Mouse (Mus musculus) lung, embryonic 14.5 days (tissue): ENCODE measurements around the gene Celf5. TPM values are rescaled to one million over a fixed set of nuclear protein-coding genes. Genes with fewer than 3 reads are reported as not detected.

ENCODE experiments used
- ATAC-seq: fragments of 200-750 bp; cut with Nextera tagmentation; 2 replicates; pipeline ENCODE4 v1.8.0; 2017; ENCODE audit warnings: mild to moderate bottlenecking, moderate TSS enrichment, moderate library complexity; ENCODE audit not compliant: insufficient read depth
- DNase-seq: peaks from one replicate; pipeline ENCODE4 v3.0.0-alpha.2; 2015
- H3K27ac ChIP-seq: fragments of 300-500 bp; sonication (generic); 2 replicates; pipeline ENCODE4 v1.5.1; 2014; ENCODE audit warnings: low read depth, mild to moderate bottlenecking, moderate library complexity
- H3K27me3 ChIP-seq: fragments of 300-500 bp; sonication (generic); 2 replicates; pipeline ENCODE4 v1.6.1; 2014; ENCODE audit warnings: low read length, control low read depth; ENCODE audit not compliant: insufficient read depth
- H3K36me3 ChIP-seq: fragments of 300-500 bp; sonication (generic); 2 replicates; pipeline ENCODE4 v1.6.1; 2014; ENCODE audit warnings: control low read depth; ENCODE audit not compliant: insufficient read depth
- H3K4me1 ChIP-seq: fragments of 300-500 bp; sonication (generic); 2 replicates; pipeline ENCODE4 v1.6.1; 2014; ENCODE audit warnings: antibody characterized with exemption, control low read depth; ENCODE audit not compliant: insufficient read depth
- H3K4me2 ChIP-seq: fragments of 300-500 bp; sonication (generic); 2 replicates; pipeline ENCODE4 v1.6.1; 2014; ENCODE audit warnings: mild to moderate bottlenecking
- H3K4me3 ChIP-seq: fragments of 300-500 bp; sonication (generic); 2 replicates; pipeline ENCODE4 v1.5.1; 2014; ENCODE audit warnings: low read depth, low read length
- H3K9ac ChIP-seq: fragments of 300-500 bp; sonication (generic); 2 replicates; pipeline ENCODE4 v1.6.1; 2014
- H3K9me3 ChIP-seq: fragments of 300-500 bp; sonication (generic); 2 replicates; pipeline ENCODE4 v1.6.1; 2016; ENCODE audit warnings: low read depth, low read length, control low read depth
- CTCF ChIP-seq: IDR thresholded peaks from 2 replicates; pipeline ENCODE4 v1.5.1; 2016; ENCODE audit warnings: antibody characterized with exemption, low read depth
- WGBS: fragments of 180-500 bp; shearing (Covaris S2); extraction: QIAGEN DNeasy Blood & Tissue Kit; methylation state at CpG from one replicate; pipeline ENCODE4 v1.1.7; 2014; 5-methylcytosine and 5-hydroxymethylcytosine counted together
- polyA plus RNA-seq: library from polyadenylated mRNA; unstranded; fragments of >200 nt; fragmentation: Nextera tagmentation; extraction: Ambion mirVana; gene quantifications from 2 replicates; pipeline ENCODE4 v1.2.1, GENCODE M21; 2014

Celf5 gene
- polyA plus RNA-seq, 1 experiment from 2014 or later, result 0.09 TPM

- ATAC-seq, result no peak
- Histone ChIP-seq H3K36me3 (no peaks in the 10 kb centered on the region), H3K9me3 (no peaks in the 10 kb centered on the region), H3K27me3 (no peaks in the 10 kb centered on the region; the same call in 1 of the 2 replicates), H3K4me1 (peaks cover 9% of the 10 kb centered on the region; the same call in 1 of the 2 replicates), H3K27ac (peak overlapping the region; percentile 95), H3K4me2 (peak overlapping the region; percentile 92), H3K9ac (peak overlapping the region; percentile 75), H3K4me3 (peak overlapping the region; percentile 78)
- TF ChIP-seq CTCF, result no peak
- WGBS, result 1% methylated on average over 56 of the region's 70 CpGs
- peak; percentile 58 for DNase-seq
Observed at GRCm38 (mm10) chr10:81430831-81431525, 51.5 kb downstream of the Celf5 start.

- DNase-seq (peak; percentile 88), ATAC-seq (peak; percentile 4; the same call in 1 of the 2 replicates)
- Histone ChIP-seq H3K27ac (peak overlapping the region; percentile 95), H3K27me3 (no peaks in the 10 kb centered on the region; the same call in 1 of the 2 replicates), H3K9me3 (no peaks in the 10 kb centered on the region), H3K4me2 (peak overlapping the region; percentile 92), H3K9ac (peak overlapping the region; percentile 75), H3K36me3 (no peaks in the 10 kb centered on the region), H3K4me3 (peak overlapping the region; percentile 78), H3K4me1 (peaks cover 9% of the 10 kb centered on the region; the same call in 1 of the 2 replicates)
- TF ChIP-seq CTCF, result no peak
- WGBS, result under 1% methylated on average over 59 of the region's 89 CpGs
Observed at GRCm38 (mm10) chr10:81430141-81430830, 52.2 kb downstream of the Celf5 start.

DNA sequence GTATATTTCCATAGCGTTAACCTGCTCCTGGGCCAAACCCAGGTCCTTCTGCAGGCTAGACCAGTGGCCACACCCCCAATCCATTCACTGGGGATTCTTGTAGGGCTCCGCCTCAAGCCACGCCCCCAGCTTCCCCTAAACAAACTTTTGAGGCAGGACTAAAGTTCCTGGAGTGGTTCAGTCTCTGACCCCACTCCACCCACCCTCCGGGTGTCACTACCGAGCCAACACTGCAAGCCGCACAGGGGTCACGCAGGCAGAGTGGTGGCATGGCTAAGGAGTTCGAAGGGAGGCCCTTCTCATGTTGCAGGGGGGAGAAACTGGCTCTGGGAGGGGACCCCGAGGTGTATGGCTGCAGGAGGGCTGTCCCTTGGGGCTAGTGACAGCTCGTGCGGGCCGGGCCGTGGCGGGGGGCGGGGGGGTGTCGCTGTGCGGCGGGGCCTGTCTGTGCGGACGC is 52.9 kb downstream of the Celf5 start:
- Histone ChIP-seq H3K9me3 (no peaks in the 10 kb centered on the region), H3K4me2 (peak overlapping the region; percentile 92), H3K27ac (peak overlapping the region; percentile 95), H3K4me3 (peak overlapping the region; percentile 78), H3K4me1 (peaks cover 9% of the 10 kb centered on the region; the same call in 1 of the 2 replicates), H3K27me3 (no peaks in the 10 kb centered on the region; the same call in 1 of the 2 replicates), H3K9ac (peak overlapping the region; percentile 75), H3K36me3 (no peaks in the 10 kb centered on the region)
- ATAC-seq, result peak; percentile 40
- TF ChIP-seq CTCF, result no peak
- DNase-seq, result peak; percentile 95
- 1% methylated on average over 17 of the region's 20 CpGs for WGBS

GRCm38 (mm10) chr10:81429092-81429491 is 53.4 kb downstream of the Celf5 start:
- Histone ChIP-seq H3K4me3 (peak overlapping the region; percentile 78), H3K9ac (no peak overlapping the region), H3K27me3 (no peaks in the 10 kb centered on the region; the same call in 1 of the 2 replicates), H3K27ac (no peak overlapping the region), H3K4me2 (peak overlapping the region; percentile 92; the same call in 1 of the 2 replicates), H3K36me3 (no peaks in the 10 kb centered on the region), H3K9me3 (no peaks in the 10 kb centered on the region), H3K4me1 (peaks cover 13% of the 10 kb centered on the region; the same call in 1 of the 2 replicates)
- no peak for TF ChIP-seq CTCF
- 21% methylated on average over 2 of the region's 2 CpGs for WGBS
- ATAC-seq (no peak), DNase-seq (no peak)

- H3K4me2 ChIP-seq, result no peak overlapping the region
- no peak for TF ChIP-seq CTCF
- H3K27me3 ChIP-seq, result no peaks in the 10 kb centered on the region; the same call in 1 of the 2 replicates
- no peak overlapping the region for H3K9ac ChIP-seq
- no peak for ATAC-seq
- H3K4me1 ChIP-seq, result peaks cover 12% of the 10 kb centered on the region; the same call in 1 of the 2 replicates
- H3K4me3 ChIP-seq, result no peak overlapping the region
- no peaks in the 10 kb centered on the region for H3K9me3 ChIP-seq
- no peak overlapping the region for H3K27ac ChIP-seq
- no peaks in the 10 kb centered on the region for H3K36me3 ChIP-seq
- DNase-seq, result no peak
- 88% methylated on average over 7 of the region's 7 CpGs for WGBS
Observed at GRCm38 (mm10) chr10:81428507-81428870, 54.0 kb downstream of the Celf5 start.

GRCm38 (mm10) chr10:81427804-81428506 is 54.6 kb downstream of the Celf5 start:
- Histone ChIP-seq H3K36me3 (no peaks in the 10 kb centered on the region), H3K4me1 (peaks cover 8% of the 10 kb centered on the region; the same call in 1 of the 2 replicates), H3K27me3 (no peaks in the 10 kb centered on the region; the same call in 1 of the 2 replicates), H3K9ac (no peak overlapping the region), H3K27ac (no peak overlapping the region), H3K9me3 (no peaks in the 10 kb centered on the region), H3K4me2 (no peak overlapping the region), H3K4me3 (no peak overlapping the region)
- DNase-seq (no peak), ATAC-seq (no peak)
- WGBS, result 77% methylated on average over 8 of the region's 8 CpGs
- no peak for TF ChIP-seq CTCF
